ENCODE assay signal across 8 mouse cellular contexts in genomic region chr11:115071631-115072294, GRCm38 (mm10). TPM values are rescaled to one million over a fixed set of nuclear protein-coding genes. Genes with fewer than 3 reads are reported as not detected.
DNase-seq lines count a peak whose midpoint lies in the region; ATAC-seq and TF ChIP-seq lines count a peak whose summit lies in the region.

No protein-coding gene starts in this region.

- no peak for TF ChIP-seq EP300 in liver, postnatal 0 days (IDR thresholded peaks at IDR 0.05; ENCODE audit: low read depth)

- H3K9me3 ChIP-seq in ES-E14 (ENCODE audit: control insufficient read depth, insufficient read depth, low read depth, low read length) = no peaks in the 10 kb centered on the region
- no peaks in the 10 kb centered on the region for H3K9me3 ChIP-seq in intestine, embryonic 15.5 days
- no peaks in the 10 kb centered on the region for H3K9me3 ChIP-seq in liver, postnatal 0 days (ENCODE audit: low read length)
- H3K9me3 ChIP-seq in neural tube, embryonic 11.5 days (ENCODE audit: control insufficient read depth, low read length) = no peaks in the 10 kb centered on the region

- TF ChIP-seq CTCF in brain, embryonic 14.5 days (IDR thresholded peaks at IDR 0.05; ENCODE audit: borderline replicate concordance, extremely low read depth, insufficient read depth, insufficient read length) = no peak
- no peak for TF ChIP-seq CTCF in liver, postnatal 0 days (IDR thresholded peaks at IDR 0.05; ENCODE audit: low read depth)

- H3K36me3 ChIP-seq in ES-E14 (ENCODE audit: control insufficient read depth, insufficient read depth, low read length, poor library complexity, severe bottlenecking) = no peaks in the 10 kb centered on the region
- H3K36me3 ChIP-seq in intestine, embryonic 15.5 days = no peaks in the 10 kb centered on the region
- no peaks in the 10 kb centered on the region for H3K36me3 ChIP-seq in liver, postnatal 0 days (replicated peaks; ENCODE audit: insufficient read depth, low read length)
- no peaks in the 10 kb centered on the region for H3K36me3 ChIP-seq in neural tube, embryonic 11.5 days (ENCODE audit: control insufficient read depth, insufficient read depth, low read length)

- DNase-seq in ES-E14 (ENCODE audit: low read depth, low spot score) = no peak
- peak; percentile 59 for DNase-seq in brain, embryonic 14.5 days (ENCODE audit: low read depth)
- DNase-seq in liver, postnatal 0 days = no peak
- peak; percentile 45 for DNase-seq in neural tube, embryonic 11.5 days (ENCODE audit: low spot score)
- no peak for DNase-seq in layer of hippocampus, postnatal 14 days (ENCODE audit: low spot score in 2 of 2)
- DNase-seq in cerebellum, adult 8-10 months = no peak

- ATAC-seq in granulocyte monocyte progenitor cell, adult 5-6 weeks (replicated peaks; ENCODE audit: poor library complexity, severe bottlenecking) = peak; percentile 69
- peak; percentile 46; the same call in 1 of the 2 replicates for ATAC-seq in intestine, embryonic 15.5 days
- peak; percentile 56 for ATAC-seq in liver, postnatal 0 days
- no peak for ATAC-seq in neural tube, embryonic 11.5 days (ENCODE audit: insufficient read depth, low FRiP score, low TSS enrichment)

- H3K4me2 ChIP-seq in intestine, embryonic 15.5 days (replicated peaks) = peak overlapping the region; percentile 46
- H3K4me2 ChIP-seq in liver, postnatal 0 days (ENCODE audit: low read depth, low read length) = no peak overlapping the region
- peak overlapping the region; percentile 27 for H3K4me2 ChIP-seq in neural tube, embryonic 11.5 days (ENCODE audit: low read depth)

- in situ Hi-C loops in ES-E14 (cut with MboI; ENCODE audit: low sequenced_read_pairs in 2 of 2, unreplicated experiment in 2 of 2) = no loop called here

- no peak overlapping the region for H3K4me3 ChIP-seq in ES-E14 (ENCODE audit: insufficient read depth in 1 of 2, low read depth in 1 of 2, low read length in 2 of 2, poor library complexity in 1 of 2, severe bottlenecking in 1 of 2)
- H3K4me3 ChIP-seq in intestine, embryonic 15.5 days (replicated peaks) = no peak overlapping the region
- H3K4me3 ChIP-seq in liver, postnatal 0 days (ENCODE audit: low read depth, low read length) = no peak overlapping the region
- H3K4me3 ChIP-seq in neural tube, embryonic 11.5 days (ENCODE audit: low read depth, low read length) = no peak overlapping the region

- peak overlapping the region; percentile 36; the same call in 1 of the 2 replicates for H3K27ac ChIP-seq in ES-E14 (ENCODE audit: insufficient read depth, low read depth, low read length, poor library complexity, severe bottlenecking)
- H3K27ac ChIP-seq in intestine, embryonic 15.5 days = peak overlapping the region; percentile 54
- no peak overlapping the region for H3K27ac ChIP-seq in liver, postnatal 0 days (ENCODE audit: low read depth)
- H3K27ac ChIP-seq in neural tube, embryonic 11.5 days (ENCODE audit: low read depth, low read length) = peak overlapping the region; percentile 58; the same call in 1 of the 2 replicates

- 11% methylated on average over 14 of the region's 14 CpGs for WGBS in intestine, embryonic 15.5 days
- WGBS in liver, postnatal 0 days (ENCODE audit: insufficient replicate concordance) = 20% methylated on average over 14 of the region's 14 CpGs
- 13% methylated on average over 14 of the region's 14 CpGs for WGBS in neural tube, embryonic 11.5 days

- no peak for TF ChIP-seq POLR2A in brain, embryonic 14.5 days (IDR thresholded peaks at IDR 0.05; ENCODE audit: borderline replicate concordance, extremely low read depth, insufficient read depth, insufficient read length, poor library complexity, severe bottlenecking)

- H3K9ac ChIP-seq in ES-E14 (ENCODE audit: insufficient read depth, low read depth, low read length, poor library complexity, severe bottlenecking) = no peak overlapping the region
- no peak overlapping the region; the same call in 1 of the 2 replicates for H3K9ac ChIP-seq in intestine, embryonic 15.5 days
- H3K9ac ChIP-seq in liver, postnatal 0 days (replicated peaks) = no peak overlapping the region
- H3K9ac ChIP-seq in neural tube, embryonic 11.5 days (ENCODE audit: low read length) = no peak overlapping the region

- H3K4me1 ChIP-seq in ES-E14 (ENCODE audit: control insufficient read depth in 2 of 2, insufficient read depth in 2 of 2, low read length in 2 of 2, poor library complexity in 1 of 2) = peaks cover 1 to 30% of the 10 kb centered on the region in 2 experiments; a peak in 2 of 4 replicates
- H3K4me1 ChIP-seq in intestine, embryonic 15.5 days (replicated peaks) = peaks cover 16% of the 10 kb centered on the region
- H3K4me1 ChIP-seq in liver, postnatal 0 days (ENCODE audit: insufficient read depth) = peaks cover 9% of the 10 kb centered on the region
- peaks cover 15% of the 10 kb centered on the region for H3K4me1 ChIP-seq in neural tube, embryonic 11.5 days (ENCODE audit: control insufficient read depth, insufficient read depth, low read length)

- H3K27me3 ChIP-seq in intestine, embryonic 15.5 days (replicated peaks) = no peaks in the 10 kb centered on the region
- H3K27me3 ChIP-seq in liver, postnatal 0 days (ENCODE audit: insufficient read depth, low read length) = no peaks in the 10 kb centered on the region
- H3K27me3 ChIP-seq in neural tube, embryonic 11.5 days (ENCODE audit: control insufficient read depth, insufficient read depth, low read length) = peaks cover 5% of the 10 kb centered on the region

TF ChIP-seq in ES-E14, 5 proteins besides CTCF, POLR2A, EP300 and RAD21:
- no peak for TF ChIP-seq ZNF384 (IDR thresholded peaks at IDR 0.05; ENCODE audit: low read depth, low read length)
- no peak for TF ChIP-seq CHD2 (IDR thresholded peaks at IDR 0.05; ENCODE audit: low read depth, low read length)
- no peak for TF ChIP-seq HCFC1 (IDR thresholded peaks at IDR 0.05; ENCODE audit: borderline replicate concordance, insufficient read depth, low read length)
- TF ChIP-seq ZC3H11A (IDR thresholded peaks at IDR 0.05; ENCODE audit: borderline replicate concordance, low read depth, low read length) = no peak
- TF ChIP-seq MAFK (IDR thresholded peaks at IDR 0.05; ENCODE audit: insufficient read depth, low read depth, low read length) = no peak

RNA-seq across cellular contexts. Expression of gene Cd300e, which starts 9.8 kb away (rescaled TPM):
- total RNA-seq in ES-E14 (2012; rRNA removed) = 0.09 and 0.11 TPM in 2 replicates
- polyA plus RNA-seq in brain, embryonic 14.5 days (2012; rRNA removed) = not detected in 2 replicates
- not detected in 2 replicates for total RNA-seq in granulocyte monocyte progenitor cell, adult 5-6 weeks (2014; fragmentation: Nextera tagmentation)
- not detected in 2 replicates for total RNA-seq in granulocyte monocyte progenitor cell, adult 5-6 weeks (2017)
- polyA plus RNA-seq in intestine, embryonic 15.5 days (2015; fragmentation: Nextera tagmentation; extraction: Ambion mirVana) = 0.06 and 0.28 TPM in 2 replicates
- polyA plus RNA-seq in liver, postnatal 0 days (2015; fragmentation: Nextera tagmentation; extraction: Ambion mirVana) = 0.98 and 1.1 TPM in 2 replicates
- polyA plus RNA-seq in neural tube, embryonic 11.5 days (2014; fragmentation: Nextera tagmentation; extraction: Ambion mirVana) = not detected in 2 replicates
- total RNA-seq in layer of hippocampus, postnatal 14 days (2021) = not detected

RNA-seq across cellular contexts. Expression of gene Rab37, which starts 19.5 kb away (rescaled TPM):
- 0.67 and 0.85 TPM in 2 replicates for total RNA-seq in ES-E14 (2012; rRNA removed)
- 0.83 and 0.89 TPM in 2 replicates for polyA plus RNA-seq in brain, embryonic 14.5 days (2012; rRNA removed)
- 6.5 and 15.1 TPM in 2 replicates for total RNA-seq in granulocyte monocyte progenitor cell, adult 5-6 weeks (2014; fragmentation: Nextera tagmentation)
- 7.1 and 10.0 TPM in 2 replicates for total RNA-seq in granulocyte monocyte progenitor cell, adult 5-6 weeks (2017)
- 3.6 and 3.7 TPM in 2 replicates for polyA plus RNA-seq in intestine, embryonic 15.5 days (2015; fragmentation: Nextera tagmentation; extraction: Ambion mirVana)
- polyA plus RNA-seq in liver, postnatal 0 days (2015; fragmentation: Nextera tagmentation; extraction: Ambion mirVana) = 2.5 and 3.1 TPM in 2 replicates
- polyA plus RNA-seq in neural tube, embryonic 11.5 days (2014; fragmentation: Nextera tagmentation; extraction: Ambion mirVana) = 1.3 and 1.9 TPM in 2 replicates
- total RNA-seq in layer of hippocampus, postnatal 14 days (2021) = 1 to 10 TPM; 1.6 to 5.1 TPM

RNA-seq across cellular contexts. Expression of gene Cd300ld3, which starts 23.6 kb away (rescaled TPM):
- total RNA-seq in ES-E14 (2012; rRNA removed) = not detected in 2 replicates
- polyA plus RNA-seq in brain, embryonic 14.5 days (2012; rRNA removed) = 0.10 TPM in 1 of 2 replicates, not detected in the other
- total RNA-seq in granulocyte monocyte progenitor cell, adult 5-6 weeks (2014; fragmentation: Nextera tagmentation) = not detected in 2 replicates
- total RNA-seq in granulocyte monocyte progenitor cell, adult 5-6 weeks (2017) = not detected in 2 replicates
- polyA plus RNA-seq in intestine, embryonic 15.5 days (2015; fragmentation: Nextera tagmentation; extraction: Ambion mirVana) = not detected in 2 replicates
- not detected in 2 replicates for polyA plus RNA-seq in liver, postnatal 0 days (2015; fragmentation: Nextera tagmentation; extraction: Ambion mirVana)
- not detected in 2 replicates for polyA plus RNA-seq in neural tube, embryonic 11.5 days (2014; fragmentation: Nextera tagmentation; extraction: Ambion mirVana)
- total RNA-seq in layer of hippocampus, postnatal 14 days (2021) = not detected

RNA-seq across cellular contexts. Expression of gene Cd300ld5, which starts 34.2 kb away (rescaled TPM):
- not detected in 2 replicates for total RNA-seq in ES-E14 (2012; rRNA removed)
- 0.21 and 0.23 TPM in 2 replicates for polyA plus RNA-seq in brain, embryonic 14.5 days (2012; rRNA removed)
- not detected in 2 replicates for total RNA-seq in granulocyte monocyte progenitor cell, adult 5-6 weeks (2014; fragmentation: Nextera tagmentation)
- not detected in 2 replicates for total RNA-seq in granulocyte monocyte progenitor cell, adult 5-6 weeks (2017)
- not detected in 2 replicates for polyA plus RNA-seq in intestine, embryonic 15.5 days (2015; fragmentation: Nextera tagmentation; extraction: Ambion mirVana)
- not detected in 2 replicates for polyA plus RNA-seq in liver, postnatal 0 days (2015; fragmentation: Nextera tagmentation; extraction: Ambion mirVana)
- not detected in 2 replicates for polyA plus RNA-seq in neural tube, embryonic 11.5 days (2014; fragmentation: Nextera tagmentation; extraction: Ambion mirVana)
- 1 to 10 TPM; 2.3 to 2.8 TPM for total RNA-seq in layer of hippocampus, postnatal 14 days (2021)

RNA-seq across cellular contexts. Expression of gene Cd300ld4, which starts 45.0 kb away (rescaled TPM):
- total RNA-seq in ES-E14 (2012; rRNA removed) = not detected in 2 replicates
- 0.16 and 0.21 TPM in 2 replicates for polyA plus RNA-seq in brain, embryonic 14.5 days (2012; rRNA removed)
- total RNA-seq in granulocyte monocyte progenitor cell, adult 5-6 weeks (2014; fragmentation: Nextera tagmentation) = not detected in 2 replicates
- not detected in 2 replicates for total RNA-seq in granulocyte monocyte progenitor cell, adult 5-6 weeks (2017)
- not detected in 2 replicates for polyA plus RNA-seq in intestine, embryonic 15.5 days (2015; fragmentation: Nextera tagmentation; extraction: Ambion mirVana)
- polyA plus RNA-seq in liver, postnatal 0 days (2015; fragmentation: Nextera tagmentation; extraction: Ambion mirVana) = not detected in 2 replicates
- polyA plus RNA-seq in neural tube, embryonic 11.5 days (2014; fragmentation: Nextera tagmentation; extraction: Ambion mirVana) = not detected in 2 replicates
- not detected for total RNA-seq in layer of hippocampus, postnatal 14 days (2021)

Comparison
In these comparisons a context has a peak if more than half of its experiments do, and no peak if none do; other contexts are left out.
1. DNase-seq: peak in brain, embryonic 14.5 days (single experiment) and neural tube, embryonic 11.5 days (single experiment); none in ES-E14 (single experiment), liver, postnatal 0 days (single experiment), layer of hippocampus, postnatal 14 days (0 of 2) and cerebellum, adult 8-10 months (single experiment).